9 mouse cellular contexts compared by ENCODE assay signal in genomic region chr11:33200764-33201625, GRCm38 (mm10). TPM values are rescaled to one million over a fixed set of nuclear protein-coding genes. Genes with fewer than 3 reads are reported as not detected.
DNase-seq lines count a peak whose midpoint lies in the region; ATAC-seq lines count a peak whose summit lies in the region.
"Had no signal": no experiment of that assay in that cellular context is flagged by ENCODE, and none has a peak within 500 bp of the region (broad histone marks: within the 10 kb centered on the region; RNA-seq: fewer than 3 reads in every experiment).

No protein-coding gene starts in this region.

- DNase-seq in heart, embryonic 10.5 days (ENCODE audit: low spot score), result no peak
- DNase-seq in heart, adult 9 months (ENCODE audit: low spot score in 2 of 2), result no peak
- DNase-seq in adrenal gland, postnatal 36 days, result peak; percentile 30 to 41
- DNase-seq in forebrain, embryonic 14.5 days (ENCODE audit: low spot score), result peak; percentile 79
- no peak for DNase-seq in urinary bladder, postnatal 4 days (ENCODE audit: low spot score in 2 of 2)
- DNase-seq in T-cell, adult 2 months (ENCODE audit: low spot score), result no peak

- peaks cover 6% of the 10 kb centered on the region; the same call in 1 of the 2 replicates for H3K9me3 ChIP-seq in heart, embryonic 10.5 days
- no peaks in the 10 kb centered on the region; the same call in 1 of the 2 replicates for H3K9me3 ChIP-seq in forebrain, embryonic 14.5 days (replicated peaks; ENCODE audit: control insufficient read depth, low read length)
- peaks cover 7% of the 10 kb centered on the region; the same call in 1 of the 2 replicates for H3K9me3 ChIP-seq in kidney, embryonic 14.5 days (ENCODE audit: control insufficient read depth, low read length)
- H3K9me3 ChIP-seq in midbrain, embryonic 15.5 days, result no peaks in the 10 kb centered on the region

- peak overlapping the region; percentile 49 for H3K4me2 ChIP-seq in forebrain, embryonic 14.5 days (ENCODE audit: low read length)
- H3K4me2 ChIP-seq in kidney, embryonic 14.5 days (replicated peaks; ENCODE audit: low read depth, low read length), result peak overlapping the region; percentile 43
- peak overlapping the region; percentile 41 for H3K4me2 ChIP-seq in midbrain, embryonic 15.5 days

- H3K4me1 ChIP-seq in heart, embryonic 10.5 days, result peaks cover 26% of the 10 kb centered on the region
- H3K4me1 ChIP-seq in forebrain, embryonic 14.5 days (ENCODE audit: control insufficient read depth, insufficient read depth, low read length), result peaks cover 17% of the 10 kb centered on the region
- peaks cover 31% of the 10 kb centered on the region for H3K4me1 ChIP-seq in kidney, embryonic 14.5 days (ENCODE audit: control insufficient read depth, insufficient read depth, low read length)
- H3K4me1 ChIP-seq in midbrain, embryonic 15.5 days, result peaks cover 30% of the 10 kb centered on the region

- peak overlapping the region; percentile 35; the same call in 1 of the 2 replicates for H3K9ac ChIP-seq in forebrain, embryonic 14.5 days (ENCODE audit: low read length)
- peak overlapping the region; percentile 25 for H3K9ac ChIP-seq in kidney, embryonic 14.5 days (ENCODE audit: low read depth, low read length)
- H3K9ac ChIP-seq in midbrain, embryonic 15.5 days, result no peak overlapping the region

- H3K4me3 ChIP-seq in heart, embryonic 10.5 days, result peak overlapping the region; percentile 52
- H3K4me3 ChIP-seq in forebrain, embryonic 14.5 days (ENCODE audit: low read depth, low read length), result peak overlapping the region; percentile 22
- peak overlapping the region; percentile 23 for H3K4me3 ChIP-seq in kidney, embryonic 14.5 days (ENCODE audit: low read length)
- H3K4me3 ChIP-seq in midbrain, embryonic 15.5 days, result peak overlapping the region; percentile 23

- ATAC-seq in forebrain, embryonic 14.5 days, result peak; percentile 61
- ATAC-seq in kidney, embryonic 14.5 days (ENCODE audit: low FRiP score, low TSS enrichment), result peak; percentile 51
- peak; percentile 55; the same call in 1 of the 2 replicates for ATAC-seq in midbrain, embryonic 15.5 days (replicated peaks)

- no peaks in the 10 kb centered on the region for H3K36me3 ChIP-seq in heart, embryonic 10.5 days
- H3K36me3 ChIP-seq in forebrain, embryonic 14.5 days (ENCODE audit: control insufficient read depth, insufficient read depth, low read length), result no peaks in the 10 kb centered on the region
- no peaks in the 10 kb centered on the region for H3K36me3 ChIP-seq in kidney, embryonic 14.5 days (ENCODE audit: control insufficient read depth, insufficient read depth, low read length)
- no peaks in the 10 kb centered on the region for H3K36me3 ChIP-seq in midbrain, embryonic 15.5 days (replicated peaks)

- no peak overlapping the region for H3K27ac ChIP-seq in heart, embryonic 10.5 days
- H3K27ac ChIP-seq in forebrain, embryonic 14.5 days (ENCODE audit: low read depth, low read length), result no peak overlapping the region
- H3K27ac ChIP-seq in kidney, embryonic 14.5 days (ENCODE audit: low read depth, low read length), result no peak overlapping the region
- no peak overlapping the region for H3K27ac ChIP-seq in midbrain, embryonic 15.5 days

- H3K27me3 ChIP-seq in heart, embryonic 10.5 days (ENCODE audit: insufficient read depth, poor library complexity, severe bottlenecking), result peaks cover 100% of the 10 kb centered on the region
- peaks cover 84% of the 10 kb centered on the region for H3K27me3 ChIP-seq in forebrain, embryonic 14.5 days (replicated peaks; ENCODE audit: control insufficient read depth, insufficient read depth, low read length)
- peaks cover 97% of the 10 kb centered on the region for H3K27me3 ChIP-seq in kidney, embryonic 14.5 days (ENCODE audit: control insufficient read depth, insufficient read depth, low read length)
- peaks cover 80% of the 10 kb centered on the region for H3K27me3 ChIP-seq in midbrain, embryonic 15.5 days (replicated peaks)

- WGBS in heart, embryonic 10.5 days, result under 1% methylated on average over 76 of the region's 76 CpGs
- under 1% methylated on average over 69 of the region's 76 CpGs for WGBS in forebrain, embryonic 14.5 days
- under 1% methylated on average over 65 of the region's 76 CpGs for WGBS in kidney, embryonic 14.5 days
- WGBS in midbrain, embryonic 15.5 days, result under 1% methylated on average over 75 of the region's 76 CpGs

RNA-seq across cellular contexts. Expression of gene Tlx3, which starts 2.4 kb away (rescaled TPM):
- 0.28 TPM in 1 of 2 replicates, not detected in the other for polyA plus RNA-seq in heart, embryonic 10.5 days (2016; fragmentation: Nextera tagmentation; extraction: Ambion mirVana)
- under 1 TPM in 1 of 2 experiments, not detected in 1; 0.23 TPM for total RNA-seq in adrenal gland, postnatal 36 days (2021)
- not detected in 2 replicates for polyA plus RNA-seq in forebrain, embryonic 14.5 days (2014; fragmentation: Nextera tagmentation; extraction: Ambion mirVana)
- 0.13 TPM in 1 of 2 replicates, not detected in the other for polyA plus RNA-seq in kidney, embryonic 14.5 days (2014; fragmentation: Nextera tagmentation; extraction: Ambion mirVana)
- 1.1 and 3.2 TPM in 2 replicates for polyA plus RNA-seq in midbrain, embryonic 15.5 days (2015; fragmentation: Nextera tagmentation; extraction: Ambion mirVana)
- total RNA-seq: MEL had no signal

RNA-seq across cellular contexts. Expression of gene Npm1, which starts 38.0 kb away (rescaled TPM):
- 705 and 1,033 TPM in 2 replicates for polyA plus RNA-seq in heart, embryonic 10.5 days (2016; fragmentation: Nextera tagmentation; extraction: Ambion mirVana)
- 100 to 1,000 TPM; 300 to 316 TPM for total RNA-seq in adrenal gland, postnatal 36 days (2021)
- 506 and 646 TPM in 2 replicates for polyA plus RNA-seq in forebrain, embryonic 14.5 days (2014; fragmentation: Nextera tagmentation; extraction: Ambion mirVana)
- polyA plus RNA-seq in kidney, embryonic 14.5 days (2014; fragmentation: Nextera tagmentation; extraction: Ambion mirVana), result 1,562 and 1,907 TPM in 2 replicates
- 375 and 382 TPM in 2 replicates for polyA plus RNA-seq in midbrain, embryonic 15.5 days (2015; fragmentation: Nextera tagmentation; extraction: Ambion mirVana)

RNA-seq across cellular contexts. Expression of gene Fgf18, which starts 53.8 kb away (rescaled TPM):
- 1.1 and 2.6 TPM in 2 replicates for polyA plus RNA-seq in heart, embryonic 10.5 days (2016; fragmentation: Nextera tagmentation; extraction: Ambion mirVana)
- total RNA-seq in adrenal gland, postnatal 36 days (2021), result 1 to 10 TPM in 1 of 2 experiments, under 1 TPM in 1; 0.95 to 1.6 TPM
- polyA plus RNA-seq in forebrain, embryonic 14.5 days (2014; fragmentation: Nextera tagmentation; extraction: Ambion mirVana), result 3.9 and 4.8 TPM in 2 replicates
- 3.0 and 4.0 TPM in 2 replicates for polyA plus RNA-seq in kidney, embryonic 14.5 days (2014; fragmentation: Nextera tagmentation; extraction: Ambion mirVana)
- 3.8 and 5.0 TPM in 2 replicates for polyA plus RNA-seq in midbrain, embryonic 15.5 days (2015; fragmentation: Nextera tagmentation; extraction: Ambion mirVana)

Comparison
In these comparisons a context has a peak if more than half of its experiments do, and no peak if none do; other contexts are left out.
1. DNase-seq: peak in adrenal gland, postnatal 36 days (2 of 2) and forebrain, embryonic 14.5 days (single experiment); none in heart, embryonic 10.5 days (single experiment), heart, adult 9 months (0 of 2), urinary bladder, postnatal 4 days (0 of 2) and T-cell, adult 2 months (single experiment).
2. Peak in every context shown above with its lines, with median percentiles within 50 percentile points of each other: H3K4me3 ChIP-seq, ATAC-seq and H3K4me2 ChIP-seq.